19 mouse cellular contexts compared by ENCODE assay signal in the genomic region with DNA sequence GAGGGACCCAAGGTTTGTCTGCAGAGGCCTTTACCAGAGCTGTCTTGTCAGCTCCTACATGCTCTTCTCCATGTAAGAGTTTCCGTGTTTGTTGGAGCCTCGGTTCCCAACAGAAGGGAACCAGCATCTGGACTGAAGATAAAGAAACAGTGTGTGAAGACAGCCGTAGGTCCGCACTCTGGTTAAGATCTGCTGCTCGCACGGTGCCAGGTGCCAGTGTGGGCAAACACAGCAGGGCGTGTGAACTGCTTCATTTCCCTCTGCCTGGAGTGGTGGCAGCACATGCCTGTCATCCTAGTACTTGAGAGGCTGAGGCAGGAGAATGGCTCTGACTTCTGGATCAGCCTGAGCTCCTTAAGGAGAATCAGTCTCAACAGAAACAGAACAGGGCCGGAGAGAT. TPM values are rescaled to one million over a fixed set of nuclear protein-coding genes. Genes with fewer than 3 reads are reported as not detected.
DNase-seq lines count a peak whose midpoint lies in the region; ATAC-seq lines count a peak whose summit lies in the region.
"Had no signal": no experiment of that assay in that cellular context is flagged by ENCODE, and none has a peak within 500 bp of the region (broad histone marks: within the 10 kb centered on the region; RNA-seq: fewer than 3 reads in every experiment).

No protein-coding gene starts in this region.

- H3K27me3 ChIP-seq in forebrain, embryonic 12.5 days: no peaks in the 10 kb centered on the region
- no peaks in the 10 kb centered on the region for H3K27me3 ChIP-seq in forebrain, embryonic 11.5 days (ENCODE audit: control insufficient read depth, insufficient read depth, low read length)
- H3K27me3 ChIP-seq in embryonic facial prominence, embryonic 13.5 days: no peaks in the 10 kb centered on the region
- H3K27me3 ChIP-seq in hindbrain, embryonic 14.5 days (ENCODE audit: control insufficient read depth, insufficient read depth, low read length): no peaks in the 10 kb centered on the region
- no peaks in the 10 kb centered on the region for H3K27me3 ChIP-seq in midbrain, embryonic 15.5 days (replicated peaks)

- peak overlapping the region; percentile 10; the same call in 1 of the 2 replicates for H3K4me3 ChIP-seq in forebrain, embryonic 12.5 days (replicated peaks)
- H3K4me3 ChIP-seq in forebrain, embryonic 11.5 days (ENCODE audit: low read depth, low read length): no peak overlapping the region
- H3K4me3 ChIP-seq in embryonic facial prominence, embryonic 13.5 days: no peak overlapping the region
- H3K4me3 ChIP-seq in hindbrain, embryonic 14.5 days (replicated peaks; ENCODE audit: low read length): peak overlapping the region; percentile 67
- peak overlapping the region; percentile 73 for H3K4me3 ChIP-seq in midbrain, embryonic 15.5 days
- H3K4me3 ChIP-seq: heart, embryonic 15.5 days had no signal

- H3K27ac ChIP-seq in forebrain, embryonic 12.5 days: no peak overlapping the region
- H3K27ac ChIP-seq in forebrain, embryonic 11.5 days (ENCODE audit: low read depth, low read length): no peak overlapping the region
- H3K27ac ChIP-seq in embryonic facial prominence, embryonic 13.5 days: no peak overlapping the region
- H3K27ac ChIP-seq in hindbrain, embryonic 14.5 days: no peak overlapping the region
- H3K27ac ChIP-seq in midbrain, embryonic 15.5 days: peak overlapping the region; percentile 2; the same call in 1 of the 2 replicates
- H3K27ac ChIP-seq: heart, embryonic 15.5 days; liver, embryonic 14.5 days; stomach, postnatal 0 days had no signal

- H3K9ac ChIP-seq in forebrain, embryonic 12.5 days: peak overlapping the region; percentile 1; the same call in 1 of the 2 replicates
- H3K9ac ChIP-seq in forebrain, embryonic 11.5 days (ENCODE audit: low read length): no peak overlapping the region
- 0 out of 2 replicates have a peak overlapping the region, but pooled peaks have one; percentile 11 for H3K9ac ChIP-seq in embryonic facial prominence, embryonic 13.5 days
- peak overlapping the region; percentile 96; the same call in 1 of the 2 replicates for H3K9ac ChIP-seq in hindbrain, embryonic 14.5 days
- H3K9ac ChIP-seq in midbrain, embryonic 15.5 days: no peak overlapping the region
- H3K9ac ChIP-seq: heart, embryonic 15.5 days; liver, embryonic 14.5 days had no signal

- no peaks in the 10 kb centered on the region for H3K9me3 ChIP-seq in forebrain, embryonic 12.5 days
- no peaks in the 10 kb centered on the region for H3K9me3 ChIP-seq in forebrain, embryonic 11.5 days (ENCODE audit: control insufficient read depth, low read length)
- H3K9me3 ChIP-seq in embryonic facial prominence, embryonic 13.5 days: no peaks in the 10 kb centered on the region
- no peaks in the 10 kb centered on the region for H3K9me3 ChIP-seq in hindbrain, embryonic 14.5 days (ENCODE audit: control insufficient read depth, low read length)
- H3K9me3 ChIP-seq in midbrain, embryonic 15.5 days: no peaks in the 10 kb centered on the region
- H3K9me3 ChIP-seq: heart, embryonic 15.5 days had no signal

- H3K36me3 ChIP-seq in forebrain, embryonic 12.5 days (replicated peaks): peaks cover 37% of the 10 kb centered on the region
- H3K36me3 ChIP-seq in forebrain, embryonic 11.5 days (ENCODE audit: control insufficient read depth, insufficient read depth, low read length): peaks cover 4% of the 10 kb centered on the region
- H3K36me3 ChIP-seq in embryonic facial prominence, embryonic 13.5 days: peaks cover 40% of the 10 kb centered on the region
- H3K36me3 ChIP-seq in hindbrain, embryonic 14.5 days (replicated peaks; ENCODE audit: control insufficient read depth, insufficient read depth): peaks cover 48% of the 10 kb centered on the region
- H3K36me3 ChIP-seq in midbrain, embryonic 15.5 days (replicated peaks): no peaks in the 10 kb centered on the region; the same call in 1 of the 2 replicates
- H3K36me3 ChIP-seq: heart, embryonic 15.5 days had no signal

- peak overlapping the region; percentile 71 for H3K4me2 ChIP-seq in forebrain, embryonic 12.5 days
- H3K4me2 ChIP-seq in forebrain, embryonic 11.5 days (ENCODE audit: low read depth, low read length, severe bottlenecking): no peak overlapping the region
- no peak overlapping the region for H3K4me2 ChIP-seq in embryonic facial prominence, embryonic 13.5 days
- H3K4me2 ChIP-seq in hindbrain, embryonic 14.5 days (replicated peaks): peak overlapping the region; percentile 87
- H3K4me2 ChIP-seq in midbrain, embryonic 15.5 days: peak overlapping the region; percentile 83
- H3K4me2 ChIP-seq: heart, embryonic 15.5 days had no signal

- ATAC-seq in forebrain, embryonic 12.5 days (ENCODE audit: low FRiP score): no peak
- ATAC-seq in forebrain, embryonic 11.5 days (replicated peaks; ENCODE audit: low FRiP score): no peak
- ATAC-seq in embryonic facial prominence, embryonic 13.5 days (ENCODE audit: insufficient number of reproducible peaks, insufficient read depth, low FRiP score, low TSS enrichment, low read depth): no peak
- no peak for ATAC-seq in hindbrain, embryonic 14.5 days (ENCODE audit: low FRiP score)
- ATAC-seq in midbrain, embryonic 15.5 days (replicated peaks): no peak

- 83% methylated on average over 8 of the region's 8 CpGs for WGBS in forebrain, embryonic 12.5 days
- WGBS in forebrain, embryonic 11.5 days: 91% methylated on average over 8 of the region's 8 CpGs
- 96% methylated on average over 8 of the region's 8 CpGs for WGBS in embryonic facial prominence, embryonic 13.5 days
- 93% methylated on average over 8 of the region's 8 CpGs for WGBS in hindbrain, embryonic 14.5 days
- 89% methylated on average over 8 of the region's 8 CpGs for WGBS in midbrain, embryonic 15.5 days

- DNase-seq in forebrain, embryonic 11.5 days (ENCODE audit: low spot score): no peak
- DNase-seq in hindbrain, embryonic 14.5 days (ENCODE audit: low spot score): no peak
- no peak for DNase-seq in layer of hippocampus, postnatal 10 days (ENCODE audit: low spot score in 2 of 2)
- no peak for DNase-seq in kidney, adult 8-10 months
- DNase-seq in left cerebral cortex, adult 11 months (ENCODE audit: low spot score): no peak
- DNase-seq: adrenal gland, postnatal 25 days; cerebellum, adult 9-11 months; kidney, postnatal 10 days; lung, postnatal 14 days; spleen, adult 18-20 months; thymus, postnatal 14 days had no signal

- peaks cover 44% of the 10 kb centered on the region for H3K4me1 ChIP-seq in forebrain, embryonic 12.5 days
- H3K4me1 ChIP-seq in forebrain, embryonic 11.5 days (replicated peaks; ENCODE audit: control insufficient read depth, insufficient read depth, low read length): peaks cover 10% of the 10 kb centered on the region; the same call in 1 of the 2 replicates
- H3K4me1 ChIP-seq in embryonic facial prominence, embryonic 13.5 days: peaks cover 23% of the 10 kb centered on the region
- peaks cover 41% of the 10 kb centered on the region for H3K4me1 ChIP-seq in hindbrain, embryonic 14.5 days (replicated peaks; ENCODE audit: control insufficient read depth, insufficient read depth, low read length)
- H3K4me1 ChIP-seq in midbrain, embryonic 15.5 days: peaks cover 54% of the 10 kb centered on the region

RNA-seq across cellular contexts. Expression of a gene that starts 2.4 kb away (rescaled TPM):
- polyA plus RNA-seq in forebrain, embryonic 12.5 days (2016; fragmentation: Nextera tagmentation; extraction: Ambion mirVana): 14.8 and 16.2 TPM in 2 replicates
- 13.0 and 13.3 TPM in 2 replicates for polyA plus RNA-seq in forebrain, embryonic 11.5 days (2014; fragmentation: Nextera tagmentation; extraction: Ambion mirVana)
- polyA plus RNA-seq in embryonic facial prominence, embryonic 13.5 days (2015; fragmentation: Nextera tagmentation; extraction: Ambion mirVana): 7.3 and 8.5 TPM in 2 replicates
- polyA plus RNA-seq in hindbrain, embryonic 14.5 days (2014; fragmentation: Nextera tagmentation; extraction: Ambion mirVana): 10.1 and 12.8 TPM in 2 replicates
- 12.2 and 13.3 TPM in 2 replicates for polyA plus RNA-seq in midbrain, embryonic 15.5 days (2015; fragmentation: Nextera tagmentation; extraction: Ambion mirVana)
- 1 to 10 TPM; 3.6 to 3.7 TPM for total RNA-seq in layer of hippocampus, postnatal 10 days (2021)
- total RNA-seq: adrenal gland, postnatal 25 days had no signal

RNA-seq across cellular contexts. Expression of a gene that starts 2.6 kb away (rescaled TPM):
- polyA plus RNA-seq in forebrain, embryonic 12.5 days (2016; fragmentation: Nextera tagmentation; extraction: Ambion mirVana): 223 and 250 TPM in 2 replicates
- polyA plus RNA-seq in forebrain, embryonic 11.5 days (2014; fragmentation: Nextera tagmentation; extraction: Ambion mirVana): 131 and 146 TPM in 2 replicates
- 126 and 138 TPM in 2 replicates for polyA plus RNA-seq in embryonic facial prominence, embryonic 13.5 days (2015; fragmentation: Nextera tagmentation; extraction: Ambion mirVana)
- 288 and 294 TPM in 2 replicates for polyA plus RNA-seq in hindbrain, embryonic 14.5 days (2014; fragmentation: Nextera tagmentation; extraction: Ambion mirVana)
- 496 and 503 TPM in 2 replicates for polyA plus RNA-seq in midbrain, embryonic 15.5 days (2015; fragmentation: Nextera tagmentation; extraction: Ambion mirVana)
- 100 to 1,000 TPM; 113 TPM for total RNA-seq in layer of hippocampus, postnatal 10 days (2021)

RNA-seq across cellular contexts. Expression of a gene that starts 14.2 kb away (rescaled TPM):
- polyA plus RNA-seq in forebrain, embryonic 12.5 days (2016; fragmentation: Nextera tagmentation; extraction: Ambion mirVana): not detected in 2 replicates
- not detected in 2 replicates for polyA plus RNA-seq in forebrain, embryonic 11.5 days (2014; fragmentation: Nextera tagmentation; extraction: Ambion mirVana)
- 1.9 TPM in 1 of 2 replicates, not detected in the other for polyA plus RNA-seq in embryonic facial prominence, embryonic 13.5 days (2015; fragmentation: Nextera tagmentation; extraction: Ambion mirVana)
- 0.47 TPM in 1 of 2 replicates, not detected in the other for polyA plus RNA-seq in hindbrain, embryonic 14.5 days (2014; fragmentation: Nextera tagmentation; extraction: Ambion mirVana)
- 1.2 TPM in 1 of 2 replicates, not detected in the other for polyA plus RNA-seq in midbrain, embryonic 15.5 days (2015; fragmentation: Nextera tagmentation; extraction: Ambion mirVana)
- not detected for total RNA-seq in layer of hippocampus, postnatal 10 days (2021)
- total RNA-seq: adrenal gland, postnatal 25 days; layer of hippocampus, adult 8-10 months; left cerebral cortex, postnatal 36 days had no signal

RNA-seq across cellular contexts. Expression of a gene that starts 17.6 kb away (rescaled TPM):
- polyA plus RNA-seq in forebrain, embryonic 12.5 days (2016; fragmentation: Nextera tagmentation; extraction: Ambion mirVana): 223 TPM in 2 replicates
- 261 and 295 TPM in 2 replicates for polyA plus RNA-seq in forebrain, embryonic 11.5 days (2014; fragmentation: Nextera tagmentation; extraction: Ambion mirVana)
- polyA plus RNA-seq in embryonic facial prominence, embryonic 13.5 days (2015; fragmentation: Nextera tagmentation; extraction: Ambion mirVana): 386 and 390 TPM in 2 replicates
- polyA plus RNA-seq in hindbrain, embryonic 14.5 days (2014; fragmentation: Nextera tagmentation; extraction: Ambion mirVana): 59.5 and 62.6 TPM in 2 replicates
- 72.7 and 79.4 TPM in 2 replicates for polyA plus RNA-seq in midbrain, embryonic 15.5 days (2015; fragmentation: Nextera tagmentation; extraction: Ambion mirVana)
- total RNA-seq in layer of hippocampus, postnatal 10 days (2021): 10 to 100 TPM; 63.8 to 66.5 TPM

RNA-seq across cellular contexts. Expression of a gene that starts 18.8 kb away (rescaled TPM):
- polyA plus RNA-seq in forebrain, embryonic 12.5 days (2016; fragmentation: Nextera tagmentation; extraction: Ambion mirVana): not detected in 2 replicates
- not detected in 2 replicates for polyA plus RNA-seq in forebrain, embryonic 11.5 days (2014; fragmentation: Nextera tagmentation; extraction: Ambion mirVana)
- not detected in 2 replicates for polyA plus RNA-seq in embryonic facial prominence, embryonic 13.5 days (2015; fragmentation: Nextera tagmentation; extraction: Ambion mirVana)
- polyA plus RNA-seq in hindbrain, embryonic 14.5 days (2014; fragmentation: Nextera tagmentation; extraction: Ambion mirVana): not detected in 2 replicates
- polyA plus RNA-seq in midbrain, embryonic 15.5 days (2015; fragmentation: Nextera tagmentation; extraction: Ambion mirVana): not detected in 2 replicates
- not detected for total RNA-seq in layer of hippocampus, postnatal 10 days (2021)
- total RNA-seq: left cerebral cortex, postnatal 36 days had no signal
- polyA plus RNA-seq: heart, embryonic 15.5 days; stomach, postnatal 0 days had no signal

Comparison
In these comparisons a context has a peak if more than half of its experiments do, and no peak if none do; other contexts are left out.
1. H3K4me2 ChIP-seq: peak in forebrain, embryonic 12.5 days (single experiment), hindbrain, embryonic 14.5 days (single experiment) and midbrain, embryonic 15.5 days (single experiment); none in forebrain, embryonic 11.5 days (single experiment) and embryonic facial prominence, embryonic 13.5 days (single experiment).
2. H3K4me3 ChIP-seq: peak in forebrain, embryonic 12.5 days (single experiment), hindbrain, embryonic 14.5 days (single experiment) and midbrain, embryonic 15.5 days (single experiment); none in forebrain, embryonic 11.5 days (single experiment) and embryonic facial prominence, embryonic 13.5 days (single experiment).
3. H3K9ac ChIP-seq: peak in forebrain, embryonic 12.5 days (single experiment), embryonic facial prominence, embryonic 13.5 days (single experiment) and hindbrain, embryonic 14.5 days (single experiment); none in forebrain, embryonic 11.5 days (single experiment) and midbrain, embryonic 15.5 days (single experiment).